Mouse (Mus musculus) CH12.LX (cell line): ENCODE measurements around the gene Tmem274. TPM values are rescaled to one million over a fixed set of nuclear protein-coding genes. Genes with fewer than 3 reads are reported as not detected.

ENCODE experiments used
- DNase-seq: peaks from one replicate; pipeline ENCODE4 v3.0.0-alpha.2; 2013; ENCODE audit errors: extremely low read depth
- H3K27ac ChIP-seq: 2 replicates; pipeline ENCODE4 v1.5.1; 2012; ENCODE audit warnings: low read depth, mild to moderate bottlenecking, control low read depth, moderate library complexity; ENCODE audit not compliant: insufficient read depth
- H3K27me3 ChIP-seq: replicated peaks from 2 replicates; pipeline ENCODE3; 2012; ENCODE audit warnings: inconsistent platforms
- H3K36me3 ChIP-seq, 2 experiments: replicated peaks in 1 of 2; 2 replicates each; pipeline versions ENCODE3 to v1.6.1; 2012; ENCODE audit warnings: inconsistent platforms in 1 of 2, low read length in 1 of 2, mild to moderate bottlenecking in 1 of 2, mixed read lengths in 1 of 2, moderate library complexity in 1 of 2; ENCODE audit not compliant: control insufficient read depth in 1 of 2, insufficient read depth in 1 of 2
- H3K4me1 ChIP-seq, 2 experiments: 2 replicates each; pipeline ENCODE4 v1.6.1; 2012; ENCODE audit warnings: inconsistent platforms in 1 of 2, moderate library complexity in 1 of 2; ENCODE audit not compliant: insufficient read depth in 2 of 2, control insufficient read depth in 1 of 2
- H3K4me2 ChIP-seq: 2 replicates; pipeline ENCODE4 v1.6.1; 2012; ENCODE audit warnings: low read depth, mild to moderate bottlenecking, control low read depth; ENCODE audit not compliant: poor library complexity, insufficient read depth, severe bottlenecking
- H3K4me3 ChIP-seq, 3 experiments: fragments of 150-350 bp in 1 of 3; sonication (generic) in 1 of 3; replicated peaks in 1 of 3; 2 replicates each; pipeline versions ENCODE3 to v1.5.1; 2011 to 2012; ENCODE audit warnings: low read depth in 2 of 3, low read length in 2 of 3, mild to moderate bottlenecking in 2 of 3, moderate library complexity in 2 of 3, control low read depth in 1 of 3, improper control_type of control experiment in 1 of 3, inconsistent platforms in 1 of 3, mixed read lengths in 1 of 3; ENCODE audit not compliant: poor library complexity in 1 of 3
- H3K79me2 ChIP-seq: replicated peaks from 2 replicates; pipeline ENCODE4 v1.6.1; 2012; ENCODE audit warnings: mild to moderate bottlenecking, moderate library complexity; ENCODE audit not compliant: control insufficient read depth, poor library complexity, insufficient read depth, severe bottlenecking; ENCODE audit errors: extremely low read depth
- H3K9ac ChIP-seq: 2 replicates; pipeline ENCODE4 v1.6.1; 2012; ENCODE audit warnings: low read depth, mild to moderate bottlenecking, control low read depth, moderate library complexity; ENCODE audit not compliant: insufficient read depth
- H3K9me3 ChIP-seq: replicated peaks from 2 replicates; pipeline ENCODE3; 2012; ENCODE audit warnings: low read length, inconsistent platforms, mixed read lengths
- BHLHE40 ChIP-seq: IDR thresholded peaks from 2 replicates; pipeline ENCODE4 v1.6.1; 2011; ENCODE audit warnings: mild to moderate bottlenecking, low read depth, low read length, improper control_type of control experiment
- CHD2 ChIP-seq: IDR thresholded peaks from 2 replicates; pipeline ENCODE4 v1.6.1; 2011; ENCODE audit warnings: low read length, improper control_type of control experiment
- CTCF ChIP-seq, 2 experiments: IDR thresholded peaks in 1 of 2; conservative IDR thresholded peaks in 1 of 2; 2 replicates each; pipeline ENCODE4 v1.5.1; 2011 to 2012; ENCODE audit warnings: low read depth in 2 of 2, low read length in 2 of 2, improper control_type of control experiment in 1 of 2, inconsistent platforms in 1 of 2, mild to moderate bottlenecking in 1 of 2, moderate library complexity in 1 of 2
- E2F4 ChIP-seq: IDR thresholded peaks from 2 replicates; pipeline ENCODE4 v1.6.1; 2011; ENCODE audit warnings: low read depth, low read length, improper control_type of control experiment; ENCODE audit not compliant: insufficient replicate concordance
- ELF1 ChIP-seq: IDR thresholded peaks from 2 replicates; pipeline ENCODE4 v1.6.1; 2014; ENCODE audit warnings: low read depth, mild to moderate bottlenecking, inconsistent platforms, low read length, improper control_type of control experiment
- EP300 ChIP-seq: IDR thresholded peaks from 2 replicates; pipeline ENCODE4 v1.6.1; 2011; ENCODE audit warnings: low read length, improper control_type of control experiment
- ETS1 ChIP-seq: conservative IDR thresholded peaks from 2 replicates; pipeline ENCODE4 v1.6.1; 2012; ENCODE audit warnings: low read depth, mild to moderate bottlenecking, inconsistent platforms, low read length, improper control_type of control experiment, moderate library complexity
- GABPA ChIP-seq: IDR thresholded peaks from 2 replicates; pipeline ENCODE4 v1.6.1; 2012; ENCODE audit warnings: low read depth, low read length, improper control_type of control experiment, inconsistent platforms; ENCODE audit not compliant: insufficient replicate concordance
- HCFC1 ChIP-seq: IDR thresholded peaks from 2 replicates; pipeline ENCODE4 v1.6.1; 2012; ENCODE audit warnings: low read depth, mild to moderate bottlenecking, inconsistent platforms, low read length, improper control_type of control experiment
- IRF4 ChIP-seq: IDR thresholded peaks from 2 replicates; pipeline ENCODE4 v1.6.1; 2014; ENCODE audit warnings: low read depth, mild to moderate bottlenecking, inconsistent platforms, low read length, improper control_type of control experiment
- JUND ChIP-seq: conservative IDR thresholded peaks from 2 replicates; pipeline ENCODE4 v1.6.1; 2011; ENCODE audit warnings: low read depth, low read length, improper control_type of control experiment
- KAT2A ChIP-seq: IDR thresholded peaks from 2 replicates; pipeline ENCODE4 v1.6.1; 2012; ENCODE audit warnings: low read length, improper control_type of control experiment, inconsistent platforms; ENCODE audit not compliant: insufficient replicate concordance
- MAFK ChIP-seq: IDR thresholded peaks from 2 replicates; pipeline ENCODE4 v1.6.1; 2011; ENCODE audit warnings: low read length, improper control_type of control experiment; ENCODE audit not compliant: insufficient replicate concordance
- MAX ChIP-seq: IDR thresholded peaks from 2 replicates; pipeline ENCODE4 v1.6.1; 2011; ENCODE audit warnings: low read length, improper control_type of control experiment
- MXI1 ChIP-seq: IDR thresholded peaks from 2 replicates; pipeline ENCODE4 v1.6.1; 2011; ENCODE audit warnings: mild to moderate bottlenecking, low read depth, low read length, improper control_type of control experiment
- PAX5 ChIP-seq: IDR thresholded peaks from 2 replicates; pipeline ENCODE4 v1.6.1; 2012; ENCODE audit warnings: low read length, inconsistent platforms, mixed read lengths
- POLR2A ChIP-seq: IDR thresholded peaks from 2 replicates; pipeline ENCODE4 v1.6.1; 2011; ENCODE audit warnings: low read depth, mild to moderate bottlenecking, improper control_type of control experiment, low read length
- POLR2AphosphoS2 ChIP-seq: IDR thresholded peaks from 2 replicates; pipeline ENCODE4 v1.6.1; 2011; ENCODE audit warnings: low read depth, low read length, improper control_type of control experiment
- RAD21 ChIP-seq: IDR thresholded peaks from 2 replicates; pipeline ENCODE4 v1.6.1; 2011; ENCODE audit warnings: low read depth, mild to moderate bottlenecking, low read length, improper control_type of control experiment, moderate library complexity
- RCOR1 ChIP-seq: conservative IDR thresholded peaks from 2 replicates; pipeline ENCODE4 v1.6.1; 2012; ENCODE audit warnings: low read depth, mild to moderate bottlenecking, inconsistent platforms, low read length, improper control_type of control experiment
- SMC3 ChIP-seq: IDR thresholded peaks from 2 replicates; pipeline ENCODE4 v1.6.1; 2011; ENCODE audit warnings: low read depth, low read length, improper control_type of control experiment
- UBTF ChIP-seq: IDR thresholded peaks from 2 replicates; pipeline ENCODE4 v1.6.1; 2012; ENCODE audit warnings: low read depth, mild to moderate bottlenecking, inconsistent platforms, low read length, improper control_type of control experiment, moderate library complexity
- USF1 ChIP-seq: IDR thresholded peaks from 2 replicates; pipeline ENCODE4 v1.6.1; 2014; ENCODE audit warnings: low read depth, mild to moderate bottlenecking, inconsistent platforms, low read length, improper control_type of control experiment
- USF2 ChIP-seq: conservative IDR thresholded peaks from 2 replicates; pipeline ENCODE4 v1.6.1; 2011; ENCODE audit warnings: low read depth, low read length, improper control_type of control experiment
- ZKSCAN1 ChIP-seq: IDR thresholded peaks from 2 replicates; pipeline ENCODE4 v1.6.1; 2012; ENCODE audit warnings: low read depth, inconsistent platforms, low read length, improper control_type of control experiment, borderline replicate concordance
- ZNF384 ChIP-seq: IDR thresholded peaks from 2 replicates; pipeline ENCODE4 v1.6.1; 2012; ENCODE audit warnings: low read depth, low read length, improper control_type of control experiment, inconsistent platforms
- dilution Hi-C: fragments of 300-500 bp; cut with MboI; formaldehyde crosslinking; loops from 2 replicates; pipeline ENCODE4 v1.14.3; 2020; ENCODE audit warnings: low sequenced_read_pairs; ENCODE audit not compliant: extremely low pct_unique_long_range_greater_than_20kb, extremely low pct_ligation_motif_present
- in situ Hi-C: fragments of 300-500 bp; cut with MboI; formaldehyde crosslinking; loops from 3 replicates; pipeline ENCODE4 v1.14.3; 2019; ENCODE audit warnings: low sequenced_read_pairs, low pct_ligation_motif_present, low pct_unique_long_range_greater_than_20kb, mixed read lengths
- polyA plus RNA-seq: library from polyadenylated mRNA; unstranded; fragments of >175 nt; gene quantifications from 2 replicates; pipeline ENCODE4 v1.2.1, GENCODE M21; 2012; ENCODE audit warnings: low read depth; ENCODE audit not compliant: insufficient read length
- total RNA-seq, 2 experiments: library from RNA; depleted of rRNA; stranded (reverse); fragments of 300-350 nt in 1 of 2; fragments of >200 nt in 1 of 2; gene quantifications; 2 replicates each; pipeline ENCODE4 v1.2.3; 2012 to 2014

Tmem274 gene
- total and polyA plus RNA-seq, 3 experiments = not detected

DNA sequence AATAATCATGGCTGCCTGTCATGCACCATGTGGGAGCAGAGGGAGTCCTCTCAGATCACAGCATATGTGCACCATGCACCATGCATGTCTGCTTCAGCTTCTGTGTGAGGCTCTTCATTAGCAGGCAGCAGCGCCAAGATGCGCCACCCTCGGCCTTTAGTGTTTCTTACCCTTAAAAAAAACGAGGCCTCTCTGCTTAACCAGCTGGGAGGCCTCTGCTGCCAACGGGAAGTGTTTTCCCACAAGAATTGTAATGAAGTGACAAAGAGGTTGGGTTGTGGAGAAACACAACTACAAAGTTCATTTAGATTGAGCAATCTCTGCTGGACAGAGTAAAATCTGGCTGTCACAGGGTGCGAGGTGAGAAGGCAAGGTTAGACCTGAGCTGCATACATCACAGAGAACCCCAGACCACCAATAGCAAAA is 34.1 kb downstream of the Tmem274 start:
- H3K4me1 ChIP-seq = peaks cover 0 to 2% of the 10 kb centered on the region in 2 experiments; a peak in 1 of 4 replicates
- no peak for DNase-seq
- H3K9ac ChIP-seq = no peak overlapping the region
- H3K4me3 ChIP-seq = no peak overlapping the region
- no peak for TF ChIP-seq ETS1
- no peak for TF ChIP-seq IRF4
- TF ChIP-seq HCFC1 = no peak
- TF ChIP-seq BHLHE40 = no peak
- TF ChIP-seq POLR2A = no peak
- no peak for TF ChIP-seq UBTF
- no peak for TF ChIP-seq GABPA
- no peak for TF ChIP-seq MXI1
- no peak for TF ChIP-seq RAD21
- no peak for TF ChIP-seq USF2
- no peak for TF ChIP-seq JUND
- TF ChIP-seq PAX5 = no peak
- TF ChIP-seq ELF1 = no peak
- TF ChIP-seq POLR2AphosphoS2 = no peak
- no peak for TF ChIP-seq USF1
- no peak for TF ChIP-seq MAFK
- no peak for TF ChIP-seq CTCF (conservative IDR thresholded peaks at IDR 0.05 in 1 of 2, IDR thresholded peaks at IDR 0.05 in 1 of 2; ENCODE audit: low read depth in 2 of 2, low read length in 2 of 2)
- no peak for TF ChIP-seq SMC3
- TF ChIP-seq, all 38 proteins: peak for 0
- H3K27ac ChIP-seq = no peak overlapping the region
- H3K4me2 ChIP-seq = no peak overlapping the region
- no peaks in the 10 kb centered on the region for H3K27me3 ChIP-seq
- H3K36me3 ChIP-seq = no peaks in the 10 kb centered on the region
- dilution Hi-C loops (no loop called here), in situ Hi-C loops (loop anchor here (5.0 kb wide), 1 partner anchor 36 kb away; no protein-coding TSS in a partner anchor)
- H3K79me2 ChIP-seq = no peaks in the 10 kb centered on the region
- H3K9me3 ChIP-seq = no peaks in the 10 kb centered on the region

DNA sequence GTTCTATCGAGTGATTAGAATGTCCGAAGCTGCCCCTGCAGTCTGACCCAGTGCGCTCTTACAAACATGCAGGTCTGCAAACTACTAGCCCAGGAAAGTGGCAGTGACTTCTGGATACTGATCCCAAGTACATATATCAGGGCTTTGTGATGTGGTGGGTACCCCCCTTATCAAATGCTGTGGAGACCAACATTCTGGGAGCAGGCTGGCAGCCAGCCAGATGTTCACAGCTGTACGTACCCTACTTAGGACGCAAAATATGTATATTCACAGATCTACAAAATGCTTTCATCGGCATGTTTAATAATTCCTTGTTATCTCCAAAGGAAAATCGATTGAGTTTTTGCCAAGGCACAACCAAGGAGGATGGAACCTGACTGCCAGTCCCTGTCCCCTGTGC is 34.9 kb downstream of the Tmem274 start:
- no peak for DNase-seq
- peaks cover 0 to 2% of the 10 kb centered on the region in 2 experiments; a peak in 1 of 4 replicates for H3K4me1 ChIP-seq
- H3K79me2 ChIP-seq = no peaks in the 10 kb centered on the region
- peaks cover 2% of the 10 kb centered on the region for H3K9me3 ChIP-seq
- H3K36me3 ChIP-seq = no peaks in the 10 kb centered on the region
- H3K4me3 ChIP-seq = no peak overlapping the region
- TF ChIP-seq POLR2A = no peak
- TF ChIP-seq ELF1 = no peak
- TF ChIP-seq KAT2A = no peak
- TF ChIP-seq CHD2 = no peak
- TF ChIP-seq ZKSCAN1 = no peak
- TF ChIP-seq E2F4 = no peak
- no peak for TF ChIP-seq USF2
- TF ChIP-seq MXI1 = no peak
- TF ChIP-seq CTCF (conservative IDR thresholded peaks at IDR 0.05 in 1 of 2, IDR thresholded peaks at IDR 0.05 in 1 of 2; ENCODE audit: low read depth in 2 of 2, low read length in 2 of 2) = no peak
- no peak for TF ChIP-seq EP300
- TF ChIP-seq UBTF = no peak
- no peak for TF ChIP-seq RCOR1
- no peak for TF ChIP-seq ZNF384
- TF ChIP-seq MAX = no peak
- no peak for TF ChIP-seq GABPA
- TF ChIP-seq IRF4 = no peak
- TF ChIP-seq JUND = no peak
- H3K9ac ChIP-seq = no peak overlapping the region
- H3K4me2 ChIP-seq = no peak overlapping the region
- no peaks in the 10 kb centered on the region for H3K27me3 ChIP-seq
- in situ Hi-C loops = loop anchor here (5.0 kb wide), 1 partner anchor 35 kb away; no protein-coding TSS in a partner anchor
- dilution Hi-C loops = no loop called here
- H3K27ac ChIP-seq = no peak overlapping the region
